Mouse (Mus musculus) thymus, adult 2 months (tissue): ENCODE measurements around the gene Tpr.

ENCODE experiments used
- CTCF ChIP-seq: fragments of 200-500 bp; IDR thresholded peaks from 2 replicates; pipeline ENCODE4 v1.5.1; 2012; ENCODE audit warnings: mild to moderate bottlenecking, control low read depth, low read length, moderate library complexity, borderline replicate concordance; ENCODE audit not compliant: control insufficient read depth, poor library complexity, insufficient read depth; ENCODE audit errors: extremely low read depth
- POLR2A ChIP-seq: fragments of 200-500 bp; IDR thresholded peaks from 2 replicates; pipeline ENCODE4 v1.6.1; 2012; ENCODE audit warnings: mild to moderate bottlenecking, low read length, control low read depth, moderate library complexity; ENCODE audit not compliant: control insufficient read depth, poor library complexity, insufficient read depth; ENCODE audit errors: extremely low read depth

DNA sequence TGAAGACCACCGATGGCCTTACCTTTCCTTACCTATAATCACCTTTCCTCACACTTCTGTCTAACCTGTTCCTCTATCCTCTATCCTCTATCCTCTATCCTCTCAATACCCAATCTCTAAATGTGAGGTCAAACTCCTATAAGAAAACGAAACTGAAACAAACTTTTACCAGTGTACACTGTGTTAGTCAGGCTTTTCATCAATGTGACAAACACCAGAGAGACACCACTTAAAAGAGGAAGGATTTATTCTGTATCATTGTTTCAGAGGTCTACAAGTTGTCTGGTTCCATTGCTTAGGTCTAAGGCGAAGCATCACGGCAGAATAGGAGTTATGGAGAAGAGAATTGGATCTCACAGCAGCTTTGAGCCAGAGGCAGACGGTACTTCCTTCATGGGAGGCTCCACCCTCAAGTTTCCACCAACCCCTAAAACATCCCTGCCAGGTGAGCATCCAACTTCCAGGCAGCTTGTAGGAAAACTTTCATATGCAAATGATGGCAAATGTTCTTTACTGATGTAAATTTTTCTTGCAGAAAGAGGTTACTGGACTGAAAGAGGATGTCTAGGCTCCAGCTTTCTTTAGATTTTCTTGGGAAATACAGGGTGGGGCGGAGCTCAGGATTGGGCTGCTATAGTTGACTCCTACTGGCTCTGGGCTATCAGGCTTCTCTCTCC, 104.1 kb downstream of the Tpr start:
- TF ChIP-seq CTCF (no peak), POLR2A (no peak)
